Mouse (Mus musculus) stomach, postnatal 0 days (tissue): ENCODE measurements around the gene Ptbp3. TPM values are rescaled to one million over a fixed set of nuclear protein-coding genes. Genes with fewer than 3 reads are reported as not detected.
A peak's percentile ranks its signal among the peaks of the same experiment; 100 is the strongest.

Experiments
- ATAC-seq: fragments of 200-750 bp; cut with Nextera tagmentation; 2 replicates; pipeline ENCODE4 v1.8.0; 2017; ENCODE audit not compliant: low FRiP score, low TSS enrichment
- DNase-seq: peaks from one replicate; pipeline ENCODE4 v3.0.0-alpha.2; 2016; ENCODE audit warnings: low spot score
- H3K27ac ChIP-seq: fragments of 300-500 bp; sonication (generic); replicated peaks from 2 replicates; pipeline ENCODE4 v1.5.1; 2014; ENCODE audit warnings: mild to moderate bottlenecking, control low read depth
- H3K27me3 ChIP-seq: fragments of 300-500 bp; sonication (generic); 2 replicates; pipeline ENCODE4 v1.6.1; 2014; ENCODE audit warnings: low read length; ENCODE audit not compliant: control insufficient read depth, insufficient read depth
- H3K36me3 ChIP-seq: fragments of 300-500 bp; sonication (generic); 2 replicates; pipeline ENCODE4 v1.6.1; 2014; ENCODE audit warnings: low read length, mixed read lengths; ENCODE audit not compliant: control insufficient read depth, insufficient read depth
- H3K4me1 ChIP-seq: fragments of 300-500 bp; sonication (generic); replicated peaks from 2 replicates; pipeline ENCODE4 v1.6.1; 2014; ENCODE audit warnings: antibody characterized with exemption; ENCODE audit not compliant: control insufficient read depth, insufficient read depth
- H3K4me2 ChIP-seq: fragments of 300-500 bp; sonication (generic); replicated peaks from 2 replicates; pipeline ENCODE4 v1.6.1; 2014; ENCODE audit warnings: low read depth, mild to moderate bottlenecking, control low read depth, moderate library complexity
- H3K4me3 ChIP-seq: fragments of 300-500 bp; sonication (generic); 2 replicates; pipeline ENCODE4 v1.5.1; 2014; ENCODE audit warnings: low read depth, low read length, control low read depth
- H3K9ac ChIP-seq: fragments of 300-500 bp; sonication (generic); 2 replicates; pipeline ENCODE4 v1.6.1; 2014; ENCODE audit warnings: mild to moderate bottlenecking, low read length, control low read depth, mixed read lengths
- H3K9me3 ChIP-seq: fragments of 300-500 bp; sonication (generic); 2 replicates; pipeline ENCODE4 v1.6.1; 2016; ENCODE audit warnings: low read length; ENCODE audit not compliant: control insufficient read depth
- CTCF ChIP-seq: IDR thresholded peaks from 2 replicates; pipeline ENCODE4 v1.5.1; 2016; ENCODE audit warnings: antibody characterized with exemption, low read depth, mild to moderate bottlenecking, moderate library complexity
- EP300 ChIP-seq: optimal IDR thresholded peaks from 2 replicates; pipeline ENCODE3; 2016; ENCODE audit warnings: antibody characterized with exemption
- WGBS: fragments of 180-500 bp; shearing (Covaris S2); extraction: QIAGEN DNeasy Blood & Tissue Kit; methylation state at CpG from one replicate; pipeline ENCODE4 v1.1.7; 2014; 5-methylcytosine and 5-hydroxymethylcytosine counted together
- polyA plus RNA-seq: library from polyadenylated mRNA; unstranded; fragments of >200 nt; fragmentation: Nextera tagmentation; extraction: Ambion mirVana; gene quantifications from 2 replicates; pipeline ENCODE4 v1.2.1, GENCODE M21; 2015

Gene Ptbp3
- polyA plus RNA-seq, 1 experiment from 2014 or later: 34.8 TPM

- ATAC-seq (no peak), DNase-seq (no peak)
- WGBS: 75% methylated on average over 1 of the region's 1 CpGs
- Histone ChIP-seq H3K9ac (no peak overlapping the region), H3K4me2 (no peak overlapping the region), H3K9me3 (no peaks in the 10 kb centered on the region), H3K36me3 (no peaks in the 10 kb centered on the region), H3K27ac (no peak overlapping the region), H3K4me3 (no peak overlapping the region), H3K27me3 (no peaks in the 10 kb centered on the region), H3K4me1 (no peaks in the 10 kb centered on the region)
- TF ChIP-seq CTCF: no peak
- no peak for TF ChIP-seq EP300
Observed at GRCm38 (mm10) chr4:59447296-59447695, 101.9 kb downstream of the Ptbp3 start.

GRCm38 (mm10) chr4:59445516-59445915, 103.6 kb downstream of the Ptbp3 start:
- Histone ChIP-seq H3K4me2 (no peak overlapping the region), H3K27me3 (no peaks in the 10 kb centered on the region), H3K27ac (no peak overlapping the region), H3K4me3 (no peak overlapping the region), H3K36me3 (no peaks in the 10 kb centered on the region), H3K9me3 (no peaks in the 10 kb centered on the region), H3K9ac (no peak overlapping the region), H3K4me1 (no peaks in the 10 kb centered on the region)
- TF ChIP-seq EP300: no peak
- TF ChIP-seq CTCF: no peak
- DNase-seq (no peak), ATAC-seq (no peak)
- 54% methylated on average over 6 of the region's 6 CpGs for WGBS

GRCm38 (mm10) chr4:59444994-59445393, 104.2 kb downstream of the Ptbp3 start:
- TF ChIP-seq EP300: no peak
- no peak for TF ChIP-seq CTCF
- WGBS: 75% methylated on average over 3 of the region's 3 CpGs
- no peak for ATAC-seq
- H3K4me1 ChIP-seq: no peaks in the 10 kb centered on the region
- no peak overlapping the region for H3K4me2 ChIP-seq
- no peak overlapping the region for H3K4me3 ChIP-seq
- H3K36me3 ChIP-seq: no peaks in the 10 kb centered on the region
- H3K9ac ChIP-seq: no peak overlapping the region
- no peaks in the 10 kb centered on the region for H3K27me3 ChIP-seq
- DNase-seq: no peak
- no peaks in the 10 kb centered on the region for H3K9me3 ChIP-seq
- no peak overlapping the region for H3K27ac ChIP-seq

GRCm38 (mm10) chr4:59444085-59444484, 105.1 kb downstream of the Ptbp3 start:
- Histone ChIP-seq H3K36me3 (no peaks in the 10 kb centered on the region), H3K27ac (no peak overlapping the region), H3K4me3 (no peak overlapping the region), H3K9me3 (no peaks in the 10 kb centered on the region), H3K9ac (no peak overlapping the region), H3K4me1 (no peaks in the 10 kb centered on the region), H3K4me2 (no peak overlapping the region), H3K27me3 (no peaks in the 10 kb centered on the region)
- TF ChIP-seq EP300: no peak
- no peak for TF ChIP-seq CTCF
- WGBS: 67% methylated on average over 4 of the region's 4 CpGs
- DNase-seq: no peak
- no peak for ATAC-seq

- H3K4me2 ChIP-seq: no peak overlapping the region
- H3K27me3 ChIP-seq: no peaks in the 10 kb centered on the region
- WGBS: 80% methylated on average over 1 of the region's 1 CpGs
- no peak for DNase-seq
- H3K36me3 ChIP-seq: no peaks in the 10 kb centered on the region
- no peaks in the 10 kb centered on the region for H3K9me3 ChIP-seq
- no peak overlapping the region for H3K4me3 ChIP-seq
- 0 out of 2 replicates have a peak, but pooled peaks cover 2% of the 10 kb centered on the region for H3K4me1 ChIP-seq
- TF ChIP-seq CTCF (no peak), EP300 (no peak)
- no peak overlapping the region for H3K9ac ChIP-seq
- no peak overlapping the region for H3K27ac ChIP-seq
- ATAC-seq: no peak
Observed at GRCm38 (mm10) chr4:59441265-59441664, 107.9 kb downstream of the Ptbp3 start.

GRCm38 (mm10) chr4:59439960-59440359, 109.2 kb downstream of the Ptbp3 start:
- peak; percentile 57 for ATAC-seq
- H3K9me3 ChIP-seq: no peaks in the 10 kb centered on the region
- no peaks in the 10 kb centered on the region for H3K27me3 ChIP-seq
- no peak overlapping the region for H3K9ac ChIP-seq
- H3K4me1 ChIP-seq: 0 out of 2 replicates have a peak, but pooled peaks cover 2% of the 10 kb centered on the region
- H3K4me3 ChIP-seq: no peak overlapping the region
- TF ChIP-seq EP300: no peak
- H3K36me3 ChIP-seq: no peaks in the 10 kb centered on the region
- no peak overlapping the region for H3K27ac ChIP-seq
- 70% methylated on average over 2 of the region's 2 CpGs for WGBS
- no peak for DNase-seq
- no peak overlapping the region for H3K4me2 ChIP-seq
